Mouse (Mus musculus): ENCODE results near the gene Nid2. TPM values are rescaled to one million over a fixed set of nuclear protein-coding genes. Genes with fewer than 3 reads are reported as not detected.
A peak's percentile ranks its signal among the peaks of the same experiment; 100 is the strongest.

The Nid2 gene
- polyA plus RNA-seq, 1 experiment from 2014 or later, result 106 TPM

GRCm38 (mm10) chr14:19785797-19786588 is 34.9 kb downstream of the Nid2 start:
- Histone ChIP-seq H3K9me3 (ENCODE audit: control insufficient read depth, low read length) (no peaks in the 10 kb centered on the region), H3K4me3 (ENCODE audit: control insufficient read depth in 1 of 2, insufficient read depth in 1 of 2, low read depth in 1 of 2, low read length in 2 of 2) (no peak overlapping the region), H3K36me3 (ENCODE audit: control insufficient read depth, insufficient read depth, low read length) (peaks cover 49% of the 10 kb centered on the region), H3K9ac (ENCODE audit: low read length) (no peak overlapping the region), H3K27ac (replicated peaks in 1 of 2; ENCODE audit: control insufficient read depth in 1 of 2, insufficient read depth in 1 of 2, low read depth in 2 of 2, low read length in 2 of 2) (no peak overlapping the region), H3K27me3 (ENCODE audit: control insufficient read depth, insufficient read depth, low read length) (no peaks in the 10 kb centered on the region), H3K4me1 (ENCODE audit: control insufficient read depth in 2 of 2, insufficient read depth in 2 of 2, low read length in 2 of 2) (peaks cover 0 to 2% of the 10 kb centered on the region in 2 experiments; a peak in 1 of 4 replicates), H3K4me2 (ENCODE audit: low read length) (no peak overlapping the region)
- ATAC-seq (ENCODE audit: insufficient number of reproducible peaks, insufficient read depth, low FRiP score, low read depth), result no peak
- 75% methylated on average over 9 of the region's 9 CpGs for WGBS

DNA sequence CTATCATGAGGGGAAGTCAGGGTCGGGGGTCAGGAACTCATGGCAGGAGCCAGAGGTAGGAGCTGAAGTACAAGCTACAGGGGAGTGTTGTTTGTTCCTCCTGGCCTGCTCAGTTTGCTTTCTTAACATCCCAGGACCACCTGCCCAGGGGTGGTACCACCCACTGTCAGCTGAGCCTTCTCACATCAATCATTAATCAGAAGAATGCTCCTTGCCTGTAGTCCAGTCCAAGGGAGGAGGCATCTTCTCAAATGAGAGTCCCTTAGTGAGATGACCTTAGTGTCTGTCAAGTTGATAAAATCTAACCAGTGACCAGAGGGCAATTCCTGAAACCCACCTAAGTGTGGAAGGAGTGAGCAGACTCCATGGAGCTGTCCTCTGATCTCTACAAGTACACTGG is 37.4 kb downstream of the Nid2 start:
- H3K4me1 ChIP-seq (ENCODE audit: control insufficient read depth in 2 of 2, insufficient read depth in 2 of 2, low read length in 2 of 2), result peaks cover 0 to 2% of the 10 kb centered on the region in 2 experiments; a peak in 1 of 4 replicates
- no peak overlapping the region for H3K4me3 ChIP-seq (ENCODE audit: control insufficient read depth in 1 of 2, insufficient read depth in 1 of 2, low read depth in 1 of 2, low read length in 2 of 2)
- H3K27me3 ChIP-seq (ENCODE audit: control insufficient read depth, insufficient read depth, low read length), result no peaks in the 10 kb centered on the region
- H3K9me3 ChIP-seq (ENCODE audit: control insufficient read depth, low read length), result no peaks in the 10 kb centered on the region
- peaks cover 49% of the 10 kb centered on the region for H3K36me3 ChIP-seq (ENCODE audit: control insufficient read depth, insufficient read depth, low read length)
- H3K9ac ChIP-seq (ENCODE audit: low read length), result no peak overlapping the region
- ATAC-seq (ENCODE audit: insufficient number of reproducible peaks, insufficient read depth, low FRiP score, low read depth), result no peak
- no peak overlapping the region for H3K27ac ChIP-seq (replicated peaks in 1 of 2; ENCODE audit: control insufficient read depth in 1 of 2, insufficient read depth in 1 of 2, low read depth in 2 of 2, low read length in 2 of 2)
- 69% methylated on average over 1 of the region's 1 CpGs for WGBS
- H3K4me2 ChIP-seq (ENCODE audit: low read length), result no peak overlapping the region

DNA sequence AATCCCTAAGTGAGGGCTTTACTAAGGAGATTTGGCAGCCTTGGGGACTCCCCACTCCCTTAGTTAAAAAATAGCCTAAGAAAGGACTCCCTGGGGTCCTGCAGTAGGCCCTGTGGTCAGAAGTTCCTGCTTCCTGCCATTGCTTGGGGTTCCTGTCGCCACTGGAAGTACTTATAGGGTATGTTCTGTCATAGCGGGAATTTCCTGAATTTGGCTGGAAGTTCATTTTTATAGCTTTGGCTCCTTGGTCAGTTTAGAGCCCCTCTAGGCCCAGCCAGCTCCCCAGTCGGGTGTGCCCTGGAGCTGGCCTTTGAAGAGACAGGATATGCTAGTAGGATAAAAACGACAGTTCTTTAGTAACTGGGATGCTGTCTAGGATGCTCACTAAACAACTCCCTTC is 43.8 kb downstream of the Nid2 start:
- no peaks in the 10 kb centered on the region for H3K9me3 ChIP-seq (ENCODE audit: control insufficient read depth, low read length)
- H3K4me3 ChIP-seq (ENCODE audit: control insufficient read depth in 1 of 2, insufficient read depth in 1 of 2, low read depth in 1 of 2, low read length in 2 of 2), result no peak overlapping the region
- H3K36me3 ChIP-seq (ENCODE audit: control insufficient read depth, insufficient read depth, low read length), result peaks cover 75% of the 10 kb centered on the region
- WGBS, result 53% methylated on average over 4 of the region's 4 CpGs
- no peak for ATAC-seq (ENCODE audit: insufficient number of reproducible peaks, insufficient read depth, low FRiP score, low read depth)
- no peak overlapping the region for H3K9ac ChIP-seq (ENCODE audit: low read length)
- peaks cover 0 to 2% of the 10 kb centered on the region in 2 experiments; a peak in 2 of 4 replicates for H3K4me1 ChIP-seq (ENCODE audit: control insufficient read depth in 2 of 2, insufficient read depth in 2 of 2, low read length in 2 of 2)
- no peaks in the 10 kb centered on the region for H3K27me3 ChIP-seq (ENCODE audit: control insufficient read depth, insufficient read depth, low read length)
- peak overlapping the region in 1 of 2 experiments; percentile 41; a peak in 2 of 4 replicates for H3K27ac ChIP-seq (replicated peaks in 1 of 2; ENCODE audit: control insufficient read depth in 1 of 2, insufficient read depth in 1 of 2, low read depth in 2 of 2, low read length in 2 of 2)
- H3K4me2 ChIP-seq (ENCODE audit: low read length), result no peak overlapping the region

DNA sequence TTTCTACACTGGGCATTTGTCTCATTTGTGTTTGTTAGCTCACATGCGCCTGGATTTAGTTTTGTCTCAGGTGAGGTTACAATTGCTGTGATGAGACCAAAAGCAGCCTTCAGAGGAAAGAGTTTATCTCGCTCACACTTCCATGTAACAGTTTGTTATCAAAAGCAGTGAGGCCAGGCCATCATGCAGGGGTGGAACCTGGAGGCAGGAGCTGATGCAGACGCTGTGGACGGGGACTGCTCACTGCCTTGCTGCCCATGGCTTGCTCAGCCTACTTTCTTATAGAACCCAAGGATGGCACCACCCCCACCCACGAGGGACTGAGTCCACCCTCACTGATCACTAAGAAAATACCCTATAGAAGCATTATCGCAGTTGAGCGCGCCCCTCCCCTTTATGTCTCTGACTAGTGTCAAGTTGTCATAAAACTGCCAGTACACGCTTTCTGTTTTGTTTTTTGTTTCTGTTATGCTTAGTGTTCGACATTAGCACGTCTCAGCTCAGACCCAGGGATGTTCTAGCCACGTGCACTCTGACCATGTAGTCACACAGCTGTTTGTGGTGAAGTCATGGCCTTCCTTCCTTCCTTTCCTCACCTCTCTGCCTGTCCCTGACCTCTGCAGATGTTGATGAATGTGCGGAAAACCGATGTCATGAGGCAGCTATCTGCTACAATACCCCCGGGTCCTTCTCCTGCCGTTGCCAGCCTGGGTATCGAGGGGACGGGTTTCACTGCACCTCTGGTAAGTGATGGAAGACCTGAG is 45.7 kb downstream of the Nid2 start:
- H3K4me3 ChIP-seq (ENCODE audit: control insufficient read depth in 1 of 2, insufficient read depth in 1 of 2, low read depth in 1 of 2, low read length in 2 of 2), result no peak overlapping the region
- no peak overlapping the region for H3K27ac ChIP-seq (replicated peaks in 1 of 2; ENCODE audit: control insufficient read depth in 1 of 2, insufficient read depth in 1 of 2, low read depth in 2 of 2, low read length in 2 of 2)
- H3K9ac ChIP-seq (ENCODE audit: low read length), result no peak overlapping the region
- H3K9me3 ChIP-seq (ENCODE audit: control insufficient read depth, low read length), result no peaks in the 10 kb centered on the region
- H3K4me1 ChIP-seq (ENCODE audit: control insufficient read depth in 2 of 2, insufficient read depth in 2 of 2, low read length in 2 of 2), result peaks cover 0 to 2% of the 10 kb centered on the region in 2 experiments; a peak in 2 of 4 replicates
- WGBS, result 65% methylated on average over 18 of the region's 18 CpGs
- H3K27me3 ChIP-seq (ENCODE audit: control insufficient read depth, insufficient read depth, low read length), result no peaks in the 10 kb centered on the region
- peaks cover 80% of the 10 kb centered on the region for H3K36me3 ChIP-seq (ENCODE audit: control insufficient read depth, insufficient read depth, low read length)
- ATAC-seq (ENCODE audit: insufficient number of reproducible peaks, insufficient read depth, low FRiP score, low read depth), result no peak
- no peak overlapping the region for H3K4me2 ChIP-seq (ENCODE audit: low read length)

DNA sequence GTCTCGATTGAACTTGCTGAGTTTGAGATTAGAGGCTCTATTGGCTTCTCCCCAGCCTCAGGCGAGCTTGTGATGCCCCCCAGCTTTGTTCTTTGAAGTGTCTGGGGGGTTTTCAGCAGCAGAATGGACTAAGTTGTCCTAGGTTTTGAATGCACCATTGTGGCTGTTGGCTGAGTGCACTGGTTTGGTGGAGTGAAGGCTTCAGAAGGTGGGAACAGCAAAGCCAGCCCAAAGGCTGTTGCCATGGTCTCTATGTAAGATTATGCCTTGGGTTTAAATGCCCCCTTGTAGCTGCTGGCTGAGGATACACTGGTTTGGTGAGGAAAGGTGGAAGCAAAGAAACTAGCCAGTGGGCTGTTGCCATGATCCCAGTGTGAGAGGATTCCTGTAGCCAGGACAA is 49.4 kb downstream of the Nid2 start:
- Histone ChIP-seq H3K9ac (ENCODE audit: low read length) (no peak overlapping the region), H3K27me3 (ENCODE audit: control insufficient read depth, insufficient read depth, low read length) (no peaks in the 10 kb centered on the region), H3K9me3 (ENCODE audit: control insufficient read depth, low read length) (no peaks in the 10 kb centered on the region), H3K4me3 (ENCODE audit: control insufficient read depth in 1 of 2, insufficient read depth in 1 of 2, low read depth in 1 of 2, low read length in 2 of 2) (no peak overlapping the region), H3K36me3 (ENCODE audit: control insufficient read depth, insufficient read depth, low read length) (peaks cover 79% of the 10 kb centered on the region), H3K27ac (replicated peaks in 1 of 2; ENCODE audit: control insufficient read depth in 1 of 2, insufficient read depth in 1 of 2, low read depth in 2 of 2, low read length in 2 of 2) (no peak overlapping the region), H3K4me1 (ENCODE audit: control insufficient read depth in 2 of 2, insufficient read depth in 2 of 2, low read length in 2 of 2) (peaks cover 5 to 7% of the 10 kb centered on the region in 2 experiments; a peak in 2 of 4 replicates), H3K4me2 (ENCODE audit: low read length) (no peak overlapping the region)
- WGBS, result 46% methylated on average over 2 of the region's 2 CpGs
- no peak for ATAC-seq (ENCODE audit: insufficient number of reproducible peaks, insufficient read depth, low FRiP score, low read depth)

- no peak overlapping the region for H3K9ac ChIP-seq (ENCODE audit: low read length)
- H3K4me2 ChIP-seq (ENCODE audit: low read length), result no peak overlapping the region
- 84% methylated on average over 8 of the region's 8 CpGs for WGBS
- H3K4me3 ChIP-seq (ENCODE audit: control insufficient read depth in 1 of 2, insufficient read depth in 1 of 2, low read depth in 1 of 2, low read length in 2 of 2), result no peak overlapping the region
- peaks cover 86% of the 10 kb centered on the region for H3K36me3 ChIP-seq (ENCODE audit: control insufficient read depth, insufficient read depth, low read length)
- no peak for ATAC-seq (ENCODE audit: insufficient number of reproducible peaks, insufficient read depth, low FRiP score, low read depth)
- H3K27ac ChIP-seq (replicated peaks in 1 of 2; ENCODE audit: control insufficient read depth in 1 of 2, insufficient read depth in 1 of 2, low read depth in 2 of 2, low read length in 2 of 2), result no peak overlapping the region
- H3K27me3 ChIP-seq (ENCODE audit: control insufficient read depth, insufficient read depth, low read length), result no peaks in the 10 kb centered on the region
- no peaks in the 10 kb centered on the region for H3K9me3 ChIP-seq (ENCODE audit: control insufficient read depth, low read length)
- peaks cover 3 to 7% of the 10 kb centered on the region in 2 experiments; a peak in 2 of 4 replicates for H3K4me1 ChIP-seq (ENCODE audit: control insufficient read depth in 2 of 2, insufficient read depth in 2 of 2, low read length in 2 of 2)
Measured at GRCm38 (mm10) chr14:19801474-19802215, 50.6 kb downstream of the Nid2 start.

GRCm38 (mm10) chr14:19803222-19803621 is 52.2 kb downstream of the Nid2 start:
- Histone ChIP-seq H3K9ac (ENCODE audit: low read length) (no peak overlapping the region), H3K27me3 (ENCODE audit: control insufficient read depth, insufficient read depth, low read length) (no peaks in the 10 kb centered on the region), H3K27ac (replicated peaks in 1 of 2; ENCODE audit: control insufficient read depth in 1 of 2, insufficient read depth in 1 of 2, low read depth in 2 of 2, low read length in 2 of 2) (no peak overlapping the region), H3K36me3 (ENCODE audit: control insufficient read depth, insufficient read depth, low read length) (peaks cover 85% of the 10 kb centered on the region), H3K4me2 (ENCODE audit: low read length) (no peak overlapping the region), H3K4me3 (ENCODE audit: control insufficient read depth in 1 of 2, insufficient read depth in 1 of 2, low read depth in 1 of 2, low read length in 2 of 2) (no peak overlapping the region), H3K9me3 (ENCODE audit: control insufficient read depth, low read length) (no peaks in the 10 kb centered on the region), H3K4me1 (ENCODE audit: control insufficient read depth in 2 of 2, insufficient read depth in 2 of 2, low read length in 2 of 2) (peaks cover 3 to 7% of the 10 kb centered on the region in 2 experiments; a peak in 2 of 4 replicates)
- no peak for ATAC-seq (ENCODE audit: insufficient number of reproducible peaks, insufficient read depth, low FRiP score, low read depth)
- WGBS, result 55% methylated on average over 4 of the region's 4 CpGs

All from heart, embryonic 14.5 days (tissue).